Mouse (Mus musculus): Measurements from ENCODE around the gene Xrcc5.

Xrcc5 gene

DNA sequence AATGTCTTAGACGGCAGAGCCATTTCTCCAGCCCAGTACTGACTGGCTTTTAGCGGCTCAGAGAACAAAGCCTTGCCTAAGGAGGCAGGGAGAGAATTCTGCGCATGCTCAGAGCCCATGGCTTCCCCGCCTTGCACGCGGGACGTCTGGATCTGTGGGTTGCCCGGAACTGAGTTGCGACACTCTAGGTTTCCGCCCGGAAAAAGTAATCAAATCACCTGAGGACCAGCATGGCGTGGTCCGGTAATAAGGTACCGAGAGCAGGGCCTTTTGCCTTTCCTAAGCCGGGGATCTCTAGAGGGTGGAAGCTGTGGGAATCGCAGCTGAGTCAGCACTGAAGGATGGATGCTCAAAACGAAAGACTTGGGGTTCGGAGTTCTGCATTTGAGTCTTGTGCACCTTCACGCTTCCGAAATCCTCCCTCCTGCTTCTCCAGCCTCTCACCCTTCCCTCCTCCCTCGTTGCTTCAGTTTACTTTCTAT, at the start of gene Xrcc5:
Xrcc5 (plus strand) TSS at position 105 of the 482 bp plus-strand sequence.
- peak; percentile 92 to 97 for DNase-seq (ENCODE audit: inconsistent age in 2 of 2, low spot score in 1 of 2)

- DNase-seq (ENCODE audit: inconsistent age in 2 of 2, low spot score in 1 of 2), result no peak
Observed at GRCm38 (mm10) chr1:72263099-72263498, 44.1 kb upstream of the Xrcc5 start.

DNA sequence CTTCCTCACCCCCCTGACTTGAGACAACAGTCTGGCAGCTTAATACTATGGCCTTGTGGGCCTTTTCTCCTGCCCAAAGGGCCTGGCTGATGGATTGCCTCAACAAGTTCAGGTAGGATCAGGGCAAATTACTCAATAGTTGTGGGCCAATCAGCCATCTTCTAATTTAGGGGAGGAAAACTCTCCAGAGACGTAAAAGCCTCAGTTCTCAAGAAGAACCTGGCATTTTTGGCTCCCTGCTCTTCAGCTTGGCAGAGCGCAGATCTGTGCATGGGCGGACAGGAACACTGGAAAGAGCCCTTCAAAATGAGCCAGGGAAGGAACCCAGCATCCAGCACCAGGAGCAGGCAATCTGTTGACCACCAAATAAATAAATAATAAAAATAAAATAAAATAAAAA, 29.1 kb upstream of the Xrcc5 start:
- DNase-seq (ENCODE audit: inconsistent age in 2 of 2, low spot score in 1 of 2), result peak in 1 of 2 experiments; percentile 52

GRCm38 (mm10) chr1:72282604-72283003, 24.6 kb upstream of the Xrcc5 start:
- DNase-seq (ENCODE audit: inconsistent age in 2 of 2, low spot score in 1 of 2), result peak in 1 of 2 experiments; percentile 43

DNA sequence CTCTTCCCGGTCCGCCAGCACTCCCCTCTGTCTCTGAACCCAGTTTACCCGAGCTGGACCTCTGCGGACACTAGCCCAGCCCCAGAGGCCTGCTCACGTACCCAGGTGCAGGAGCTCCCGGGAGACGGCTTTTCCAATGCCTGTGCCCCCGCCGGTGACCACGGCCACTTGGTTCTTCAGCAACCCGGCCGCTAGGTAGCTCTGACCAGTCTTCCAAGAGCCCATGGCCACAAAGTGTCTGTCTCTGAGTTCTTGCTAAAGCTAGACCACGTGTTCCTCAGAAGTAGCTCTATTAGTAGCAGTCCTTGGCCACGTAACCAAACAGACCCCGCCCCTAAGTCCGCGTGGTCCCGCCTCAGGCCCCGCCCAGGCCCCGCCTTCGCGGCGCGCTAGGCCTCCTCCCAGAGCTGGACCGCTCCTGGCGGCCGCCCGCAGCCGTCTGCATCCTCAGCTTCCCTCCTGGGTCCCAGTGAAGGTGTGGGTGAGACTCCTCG, 23.2 kb upstream of the Xrcc5 start, which contains the start of the genes Pecr and Tmem169:
Pecr (minus strand) TSS at position 323 of the 494 bp plus-strand sequence.
Tmem169 (plus strand) TSS at position 378 of the 494 bp plus-strand sequence.
- peak; percentile 95 to 98 for DNase-seq (ENCODE audit: inconsistent age in 2 of 2, low spot score in 1 of 2)

- DNase-seq (ENCODE audit: inconsistent age in 2 of 2, low spot score in 1 of 2), result no peak
Observed at GRCm38 (mm10) chr1:72284539-72284938, 22.7 kb upstream of the Xrcc5 start.

DNA sequence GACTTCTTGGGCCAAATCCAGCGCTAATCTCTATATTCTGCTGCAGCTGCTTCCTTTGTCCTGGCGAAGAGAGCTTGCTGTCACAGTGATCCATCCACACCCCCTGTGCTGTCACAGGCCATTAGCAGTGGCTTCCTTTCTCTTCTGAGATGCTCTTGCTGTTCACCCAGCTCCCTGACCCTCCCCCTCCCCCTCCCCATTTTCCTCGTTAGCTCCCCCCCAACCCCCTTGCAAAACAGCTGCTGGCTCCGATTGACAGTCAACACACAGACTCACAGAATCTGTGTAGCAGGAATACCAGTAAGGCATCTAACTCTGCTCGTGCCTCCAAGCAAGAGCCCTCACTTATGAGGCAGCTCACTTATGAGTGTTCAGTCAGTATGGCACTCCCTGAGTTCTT, 20.3 kb upstream of the Xrcc5 start:
- no peak for DNase-seq (ENCODE audit: inconsistent age in 2 of 2, low spot score in 1 of 2)

DNA sequence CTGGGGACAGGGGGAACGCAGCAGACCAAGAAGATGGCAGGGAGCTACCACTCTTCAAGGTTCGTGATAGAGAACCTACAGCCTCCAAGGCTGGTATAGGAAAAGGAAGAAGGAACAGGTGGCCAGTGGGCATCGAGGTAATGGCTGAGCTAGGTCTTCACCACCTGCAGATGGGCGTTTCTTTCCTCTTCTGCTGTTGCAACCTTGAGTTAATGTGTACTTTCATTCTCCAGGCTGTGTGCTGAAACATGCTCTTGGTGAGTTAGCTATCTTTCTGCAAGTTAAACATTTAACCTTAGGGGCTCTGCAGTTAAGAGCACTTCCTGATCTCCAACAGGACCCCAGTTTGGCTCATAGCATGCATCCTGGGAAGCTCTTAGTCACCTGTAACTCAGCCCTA, 19.3 kb upstream of the Xrcc5 start:
- DNase-seq (ENCODE audit: inconsistent age in 2 of 2, low spot score in 1 of 2), result no peak

GRCm38 (mm10) chr1:72288527-72289150, 18.6 kb upstream of the Xrcc5 start:
- no peak for DNase-seq (ENCODE audit: inconsistent age in 2 of 2, low spot score in 1 of 2)

GRCm38 (mm10) chr1:72290896-72291295, 16.3 kb upstream of the Xrcc5 start:
- no peak for DNase-seq (ENCODE audit: inconsistent age in 2 of 2, low spot score in 1 of 2)

DNA sequence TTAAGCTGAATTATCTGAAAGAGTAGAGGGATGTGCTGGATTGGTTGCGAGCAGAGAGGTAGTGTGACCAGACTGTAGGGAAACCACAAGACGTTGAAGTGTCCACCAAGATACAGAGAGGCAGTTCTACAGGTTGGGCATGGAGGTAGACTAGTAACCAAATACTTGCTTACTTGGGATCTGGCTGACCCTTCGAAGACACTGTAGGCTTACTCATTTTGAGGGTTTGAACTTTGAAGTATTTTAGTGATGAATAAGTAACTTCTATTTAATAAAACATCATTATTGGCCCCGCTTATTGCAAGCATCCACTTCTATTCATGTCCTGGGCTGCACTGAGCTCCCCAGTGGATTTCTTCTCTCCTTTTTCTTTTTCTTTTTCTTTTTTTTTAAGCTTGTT, 15.8 kb upstream of the Xrcc5 start:
- DNase-seq (ENCODE audit: inconsistent age in 2 of 2, low spot score in 1 of 2), result no peak

DNA sequence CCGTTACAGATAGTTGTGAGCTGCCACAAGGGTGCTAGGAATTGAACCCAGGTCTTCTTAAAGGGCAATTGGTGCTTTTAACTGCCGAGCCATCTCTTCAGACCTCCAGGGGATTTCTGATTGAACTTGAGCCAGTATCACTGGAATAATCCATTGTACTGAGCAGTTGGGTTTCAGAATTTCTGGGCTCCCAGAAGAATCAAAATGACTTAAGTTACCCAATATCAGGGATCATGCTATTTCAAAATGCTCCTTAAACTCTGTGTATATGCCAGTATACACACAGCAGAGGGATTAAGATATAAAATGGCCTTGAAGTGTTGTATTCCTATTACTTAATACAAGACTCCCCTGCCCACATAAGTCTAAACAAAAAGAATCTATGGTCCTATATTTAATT, 15.3 kb upstream of the Xrcc5 start:
- DNase-seq (ENCODE audit: inconsistent age in 2 of 2, low spot score in 1 of 2), result no peak

- DNase-seq (ENCODE audit: inconsistent age in 2 of 2, low spot score in 1 of 2), result no peak
Observed at GRCm38 (mm10) chr1:72293869-72294663, 13.2 kb upstream of the Xrcc5 start.

DNA sequence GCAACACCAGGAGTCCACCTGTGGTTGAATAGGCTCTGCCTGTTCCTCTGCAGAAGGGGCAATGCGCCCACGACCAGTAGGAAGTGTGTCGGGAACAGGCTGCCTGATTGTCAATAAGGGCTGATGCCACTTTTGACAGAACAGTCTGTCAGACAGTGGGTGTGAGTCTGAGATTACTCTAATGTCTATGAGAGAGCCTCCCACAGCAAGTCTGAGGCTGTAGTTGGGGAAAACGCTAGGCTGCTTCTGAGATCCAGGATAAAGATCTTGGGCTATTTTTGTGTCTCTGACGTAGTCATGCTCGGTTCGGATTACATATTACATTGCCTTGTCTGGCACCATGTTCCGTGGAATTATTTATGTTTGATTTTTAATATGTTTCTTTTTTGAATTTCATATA, 11.5 kb upstream of the Xrcc5 start:
- DNase-seq (ENCODE audit: inconsistent age in 2 of 2, low spot score in 1 of 2), result no peak

DNA sequence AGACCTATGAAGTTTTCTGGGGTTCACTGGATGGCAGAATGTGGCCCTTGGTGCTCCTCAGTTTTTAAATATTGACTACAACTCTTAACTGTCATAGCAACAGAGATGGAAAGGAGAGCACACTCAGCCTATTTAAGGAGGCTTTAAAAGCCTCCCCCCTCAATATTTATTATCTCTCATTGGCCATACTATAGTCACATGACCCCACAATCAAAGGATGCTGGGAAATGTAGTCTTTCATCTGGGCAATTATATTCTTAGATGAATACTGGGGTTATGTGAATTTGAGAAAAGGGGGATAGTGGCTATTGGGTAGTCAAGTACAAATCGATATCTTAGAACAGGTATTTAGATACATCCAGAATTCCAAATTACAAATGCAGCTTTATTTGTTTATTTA, 5.4 kb upstream of the Xrcc5 start:
- no peak for DNase-seq (ENCODE audit: inconsistent age in 2 of 2, low spot score in 1 of 2)

GRCm38 (mm10) chr1:72306241-72306640, 980 bp upstream of the Xrcc5 start:
- DNase-seq (ENCODE audit: inconsistent age in 2 of 2, low spot score in 1 of 2), result no peak

DNA sequence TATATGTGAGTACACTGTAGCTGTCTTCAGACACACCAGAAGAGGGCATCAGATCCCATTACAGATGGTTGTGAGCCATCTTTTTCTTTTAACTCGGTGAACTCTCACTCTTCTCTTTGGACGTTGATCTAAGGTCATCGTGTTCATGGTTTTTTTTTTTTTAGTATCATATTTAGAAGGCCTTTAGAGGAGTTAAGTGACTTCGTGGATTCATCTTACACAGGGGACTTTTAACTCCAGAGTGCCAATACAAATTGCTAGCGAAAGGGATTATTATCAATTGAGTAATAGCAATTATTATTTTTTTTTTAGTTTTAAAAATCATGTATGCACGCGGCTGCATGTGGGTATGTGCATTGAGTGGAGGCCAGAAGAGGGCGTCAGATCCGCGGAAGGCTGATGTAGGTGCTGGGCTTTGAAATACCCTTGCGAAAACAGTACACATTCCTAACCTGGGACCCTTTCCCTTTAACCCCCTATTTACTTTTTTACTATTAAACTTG, 491 bp upstream of the Xrcc5 start:
- DNase-seq (ENCODE audit: inconsistent age in 2 of 2, low spot score in 1 of 2), result no peak

DNA sequence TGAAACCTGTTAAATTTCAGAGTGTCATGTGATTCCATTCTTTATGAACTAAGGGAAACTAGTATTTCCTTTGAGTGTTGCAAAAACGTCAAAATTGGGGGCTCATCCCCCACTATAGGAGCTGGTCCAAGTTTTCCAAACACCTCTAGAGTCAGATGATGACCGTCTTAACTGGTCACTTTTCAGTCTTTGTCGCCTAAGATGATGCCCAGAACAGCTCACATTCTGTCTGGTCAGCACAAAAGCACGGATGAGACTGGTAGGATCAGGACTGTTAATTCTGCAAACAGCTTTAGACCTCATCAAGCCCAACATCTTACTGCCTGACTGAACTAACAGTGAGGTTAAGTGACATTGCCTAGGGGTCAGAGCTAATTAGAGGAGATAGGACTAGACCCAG, 1.7 kb downstream of the Xrcc5 start:
- no peak for DNase-seq (ENCODE audit: inconsistent age in 2 of 2, low spot score in 1 of 2)

- DNase-seq (ENCODE audit: inconsistent age in 2 of 2, low spot score in 1 of 2), result no peak
Observed at GRCm38 (mm10) chr1:72309744-72310424, 2.7 kb downstream of the Xrcc5 start.

DNA sequence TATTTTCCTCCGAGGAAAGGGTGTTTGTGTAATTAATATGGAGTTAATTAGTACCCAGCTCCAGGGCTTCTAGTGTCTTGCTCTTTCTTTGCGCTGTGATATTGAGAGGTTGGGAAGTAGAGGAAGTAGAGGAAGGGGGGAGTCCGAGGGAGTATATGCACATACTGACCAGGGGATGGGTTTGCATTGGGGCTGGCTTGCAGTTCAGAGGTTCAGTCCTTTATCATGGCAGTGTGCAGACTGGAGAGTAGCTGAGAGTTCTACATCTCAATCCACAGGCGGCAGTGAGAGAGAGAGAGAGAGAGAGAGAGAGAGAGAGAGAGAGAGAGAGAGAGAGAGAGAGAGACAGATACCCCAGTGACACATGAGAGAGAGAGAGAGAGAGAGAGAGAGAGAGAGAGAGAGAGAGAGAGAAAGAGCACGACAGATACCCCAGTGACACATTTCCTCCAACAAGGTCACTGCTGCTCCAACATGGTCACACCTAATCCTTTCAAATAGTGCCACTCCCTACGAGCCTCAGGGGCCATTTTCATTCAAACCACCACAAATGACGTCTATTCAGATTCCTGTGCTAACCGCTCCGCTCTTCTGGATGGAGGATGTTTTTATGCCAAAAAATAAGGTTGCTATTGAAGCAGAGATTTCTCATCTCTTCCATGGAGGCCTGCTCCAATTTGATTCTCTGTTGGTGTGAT, 5.6 kb downstream of the Xrcc5 start:
- no peak for DNase-seq (ENCODE audit: inconsistent age in 2 of 2, low spot score in 1 of 2)
